ENCODE assay signal across 37 mouse cellular contexts in genomic region chr5:128414056-128414455, GRCm38 (mm10). TPM values are rescaled to one million over a fixed set of nuclear protein-coding genes. Genes with fewer than 3 reads are reported as not detected.
"Had no signal": no experiment of that assay in that cellular context is flagged by ENCODE, and none has a peak within 500 bp of the region (broad histone marks: within the 10 kb centered on the region; RNA-seq: fewer than 3 reads in every experiment).

No protein-coding gene starts in this region.

- H3K27me3 ChIP-seq: limb, embryonic 12.5 days; limb, embryonic 13.5 days; limb, embryonic 15.5 days; liver, embryonic 12.5 days; liver, embryonic 13.5 days; liver, embryonic 15.5 days; lung, embryonic 15.5 days; megakaryocyte, embryonic 14.5 days; midbrain, embryonic 12.5 days; midbrain, embryonic 13.5 days; midbrain, embryonic 15.5 days; neural tube, embryonic 12.5 days had no signal

- H3K9ac ChIP-seq: limb, embryonic 12.5 days; limb, embryonic 13.5 days; limb, embryonic 15.5 days; liver, embryonic 12.5 days; liver, embryonic 13.5 days; liver, embryonic 14.5 days; liver, embryonic 15.5 days; liver, postnatal 0 days; lung, embryonic 14.5 days; lung, embryonic 15.5 days; midbrain, embryonic 12.5 days; midbrain, embryonic 13.5 days; midbrain, embryonic 15.5 days; neural tube, embryonic 12.5 days had no signal

- H3K27ac ChIP-seq: limb, embryonic 10.5 days; limb, embryonic 12.5 days; limb, embryonic 13.5 days; limb, embryonic 15.5 days; liver, embryonic 12.5 days; liver, embryonic 13.5 days; liver, embryonic 14.5 days; liver, embryonic 15.5 days; lung, embryonic 15.5 days; macrophage; midbrain, embryonic 10.5 days; midbrain, embryonic 12.5 days; midbrain, embryonic 13.5 days; midbrain, embryonic 15.5 days; neural tube, embryonic 12.5 days had no signal

- ATAC-seq: liver, embryonic 12.5 days; liver, postnatal 0 days; lung, postnatal 0 days; midbrain, embryonic 13.5 days; midbrain, embryonic 15.5 days; midbrain, embryonic 16.5 days had no signal

- H3K4me3 ChIP-seq: limb, embryonic 10.5 days; limb, embryonic 12.5 days; limb, embryonic 13.5 days; limb, embryonic 15.5 days; liver, embryonic 12.5 days; liver, embryonic 13.5 days; liver, embryonic 15.5 days; lung, embryonic 15.5 days; megakaryocyte, embryonic 14.5 days; midbrain, embryonic 10.5 days; midbrain, embryonic 12.5 days; midbrain, embryonic 13.5 days; midbrain, embryonic 15.5 days; myocyte; neural tube, embryonic 12.5 days had no signal

- H3K36me3 ChIP-seq: limb, embryonic 10.5 days; limb, embryonic 12.5 days; limb, embryonic 13.5 days; limb, embryonic 15.5 days; liver, embryonic 12.5 days; liver, embryonic 13.5 days; liver, embryonic 15.5 days; lung, embryonic 15.5 days; midbrain, embryonic 10.5 days; midbrain, embryonic 12.5 days; midbrain, embryonic 13.5 days; midbrain, embryonic 15.5 days; neural tube, embryonic 12.5 days had no signal

- DNase-seq: left cerebral cortex, postnatal 4 days; liver; liver, embryonic 13.5 days; liver, postnatal 0 days; lung, adult 18-20 months; lung, adult 2 months; lung, embryonic 14.5 days; lung, postnatal 10 days; lung, postnatal 14 days; lung, postnatal 36 days; lung, postnatal 4 days; midbrain, embryonic 14.5 days had no signal

- H3K9me3 ChIP-seq: limb, embryonic 10.5 days; limb, embryonic 12.5 days; limb, embryonic 13.5 days; limb, embryonic 15.5 days; liver, embryonic 12.5 days; liver, embryonic 15.5 days; lung, embryonic 15.5 days; midbrain, embryonic 10.5 days; midbrain, embryonic 12.5 days; midbrain, embryonic 13.5 days; midbrain, embryonic 15.5 days; neural tube, embryonic 12.5 days had no signal

- H3K4me2 ChIP-seq: limb, embryonic 12.5 days; limb, embryonic 13.5 days; limb, embryonic 15.5 days; liver, embryonic 11.5 days; liver, embryonic 12.5 days; liver, embryonic 13.5 days; liver, embryonic 15.5 days; lung, embryonic 14.5 days; lung, embryonic 15.5 days; midbrain, embryonic 11.5 days; midbrain, embryonic 12.5 days; midbrain, embryonic 13.5 days; midbrain, embryonic 15.5 days; neural tube, embryonic 12.5 days had no signal

- H3K4me1 ChIP-seq: limb, embryonic 12.5 days; limb, embryonic 13.5 days; limb, embryonic 15.5 days; liver, embryonic 12.5 days; liver, embryonic 13.5 days; liver, embryonic 15.5 days; lung, embryonic 15.5 days; megakaryocyte, embryonic 14.5 days; midbrain, embryonic 12.5 days; neural tube, embryonic 12.5 days had no signal

RNA-seq across cellular contexts. Expression of gene Tmem132d, which starts 18.8 kb away (rescaled TPM):
- total RNA-seq: liver, adult 2 months; megakaryocyte progenitor cell, adult 5-6 weeks; megakaryocyte-erythroid progenitor cell, adult 5-6 weeks; monocyte, adult 5-6 weeks had no signal
- polyA plus RNA-seq: liver, adult 2 months; liver, embryonic 11.5 days; liver, embryonic 15.5 days; liver, embryonic 16.5 days; liver, postnatal 0 days; macrophage; myocyte had no signal
